Mouse (Mus musculus) adrenal gland, postnatal 4 days (tissue): ENCODE data around the gene Trabd. TPM values are rescaled to one million over a fixed set of nuclear protein-coding genes. Genes with fewer than 3 reads are reported as not detected.

Experiments
- DNase-seq, 2 experiments: peaks; one replicate each; pipeline ENCODE4 v3.0.0; 2021 to 2022; ENCODE audit warnings: low spot score in 2 of 2, mixed read lengths in 2 of 2
- total RNA-seq, 2 experiments: library from RNA; stranded (reverse); gene quantifications; 2 replicates each; pipeline ENCODE4 v1.2.3; 2021

Gene Trabd
- total RNA-seq, 2 experiments from 2014 or later = 45.5 to 45.6 TPM

DNA sequence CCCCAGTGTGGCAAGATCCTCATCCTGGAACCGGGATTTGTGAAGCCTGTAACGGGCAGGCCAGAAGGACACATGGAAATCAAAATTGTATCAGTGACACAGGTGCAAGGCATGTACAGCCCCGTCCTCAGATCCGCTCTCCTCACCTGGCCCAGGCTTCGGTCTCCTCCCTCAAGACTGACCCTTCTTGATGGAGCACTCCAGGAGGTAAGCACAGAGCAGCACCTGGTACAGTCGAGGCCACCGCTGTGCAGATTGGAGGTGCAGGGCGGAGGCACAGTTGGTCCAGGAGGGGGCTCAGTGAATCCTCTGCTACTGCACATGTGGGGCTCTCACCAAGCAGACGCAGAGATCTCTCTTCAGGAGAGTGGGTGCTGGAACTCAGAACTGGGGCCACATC is 50.4 kb downstream of the Trabd start:
- DNase-seq = no peak

DNA sequence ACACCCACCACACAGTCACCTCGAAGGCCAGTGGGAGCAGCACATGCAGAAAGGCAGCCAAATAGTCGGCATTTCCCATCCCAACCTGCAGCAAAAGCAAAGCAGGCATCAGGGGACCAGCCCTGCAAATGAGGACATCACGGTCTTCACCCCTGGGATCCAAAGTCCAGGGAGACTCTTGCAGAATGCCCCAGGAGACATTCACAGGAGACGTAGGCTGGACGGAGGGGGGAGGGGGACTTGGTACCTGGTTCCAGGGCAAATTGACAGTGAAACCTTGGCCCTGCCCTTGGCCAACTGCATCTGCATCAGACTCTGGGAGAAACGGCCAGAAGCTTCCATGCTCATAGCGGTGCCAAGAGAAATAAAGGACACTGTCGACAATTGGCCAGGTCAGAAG is 51.7 kb downstream of the Trabd start:
- DNase-seq = no peak

DNA sequence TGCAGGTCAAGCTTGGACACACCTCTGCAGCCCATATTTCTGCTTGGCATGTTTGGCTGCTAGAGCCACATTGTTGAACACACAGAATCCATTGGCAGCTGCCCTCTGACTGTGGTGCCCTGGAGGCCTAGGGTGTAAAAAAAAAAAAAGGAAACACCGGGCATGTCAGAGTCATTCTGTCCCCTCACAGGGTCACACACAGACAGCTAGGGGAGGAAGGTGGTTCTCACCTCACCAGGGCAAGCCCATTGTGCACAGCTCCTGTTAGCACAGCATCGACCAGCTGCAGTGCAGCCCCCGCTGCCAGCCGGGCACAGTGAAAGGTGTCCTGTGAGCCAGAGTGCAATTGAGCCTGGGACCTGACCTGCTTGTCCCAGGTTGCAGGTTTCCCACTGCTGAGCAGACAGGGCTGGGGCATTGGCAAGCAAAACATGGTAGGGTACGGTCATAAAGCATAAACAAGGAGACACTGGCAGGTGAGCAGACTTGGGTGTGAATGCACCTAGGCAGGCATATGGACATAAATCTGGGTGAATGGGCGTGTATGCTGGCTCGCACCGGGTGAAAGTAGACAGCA is 52.5 kb downstream of the Trabd start:
- no peak for DNase-seq

DNA sequence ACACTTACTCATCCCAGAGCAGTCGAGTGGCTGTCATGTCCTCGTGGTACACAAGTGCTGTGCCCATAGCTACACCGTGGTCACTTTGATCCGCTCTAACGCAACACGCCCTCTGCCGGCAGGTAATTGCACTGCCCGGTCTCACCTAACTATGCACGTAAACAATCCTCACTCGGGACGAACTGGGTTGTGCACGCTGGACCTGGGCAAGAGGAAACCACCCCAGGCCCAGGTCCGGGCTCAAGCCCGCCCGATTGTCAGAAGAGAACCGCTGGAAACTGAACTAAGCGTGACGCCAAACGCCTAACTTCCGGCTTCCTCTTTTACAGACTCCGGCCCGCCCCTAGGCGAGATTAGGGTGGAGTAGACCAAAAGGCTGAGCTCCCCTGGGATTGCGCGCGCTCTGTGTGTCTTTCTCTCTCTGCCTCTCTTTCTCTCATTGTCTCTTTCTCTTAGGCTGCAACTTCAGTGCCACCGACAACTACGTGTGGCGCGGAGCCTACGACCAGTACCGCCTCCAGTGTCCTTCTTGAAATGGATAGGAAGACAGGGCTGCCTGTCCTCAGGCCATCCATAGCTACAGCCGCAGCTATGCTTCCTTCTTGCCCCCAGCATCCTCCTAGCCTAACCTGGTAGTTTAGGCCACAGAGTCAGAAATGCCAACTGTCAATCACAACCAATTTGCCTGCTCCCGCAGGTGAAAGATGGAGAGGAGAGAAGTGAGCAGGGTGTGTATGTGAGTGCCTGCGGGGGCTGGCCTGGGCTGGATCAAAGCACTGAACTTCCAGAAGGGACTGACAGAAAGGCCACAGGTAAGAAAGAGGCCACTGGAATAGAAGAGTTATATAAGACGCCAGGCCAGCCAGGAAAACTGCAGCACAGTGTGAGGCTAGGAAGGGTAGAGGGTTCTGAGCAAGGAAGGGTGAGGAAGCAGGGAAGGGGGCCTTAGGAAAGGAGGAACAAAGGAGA is 53.7 kb downstream of the Trabd start, which contains the start of gene Hdac10:
Gene Hdac10, minus strand, starts transcription at position 319 of the 969 bp plus-strand sequence.
- DNase-seq = peak; percentile 55 to 72

GRCm38 (mm10) chr15:89130245-89130644 is 55.3 kb downstream of the Trabd start:
- no peak for DNase-seq

GRCm38 (mm10) chr15:89131316-89131715 is 56.4 kb downstream of the Trabd start:
- no peak for DNase-seq

Other genes with a start within 250 kb of the Trabd start
- gene Pim3, start 212.9 kb upstream of the Trabd start, total RNA-seq = 10 to 100 TPM; 45.9 to 48.8 TPM
- under 1 TPM in 1 of 2 experiments, not detected in 1; 0.28 TPM for gene Ttll8, start 120.7 kb upstream of the Trabd start, total RNA-seq
- gene Mlc1, start 96.1 kb upstream of the Trabd start, total RNA-seq = under 1 TPM in 1 of 2 experiments, not detected in 1; 0.17 TPM
- under 1 TPM in 1 of 2 experiments, not detected in 1; 0.53 TPM for gene Mov10l1, start 92.2 kb upstream of the Trabd start, total RNA-seq
- gene Panx2, start 15.4 kb upstream of the Trabd start, total RNA-seq = 1 to 10 TPM; 3.4 to 3.5 TPM
- gene Selenoo, start 14.0 kb downstream of the Trabd start, total RNA-seq = 10 to 100 TPM; 30.7 to 35.0 TPM
- 10 to 100 TPM; 20.1 to 24.8 TPM for gene Tubgcp6, start 48.0 kb downstream of the Trabd start, total RNA-seq
- 10 to 100 TPM; 19.8 TPM for gene Hdac10, start 53.6 kb downstream of the Trabd start, total RNA-seq
- 10 to 100 TPM; 13.9 to 16.2 TPM for gene Mapk12, start 65.6 kb downstream of the Trabd start, total RNA-seq
- gene Mapk11, start 74.5 kb downstream of the Trabd start, total RNA-seq = 1 to 10 TPM; 6.9 to 8.6 TPM
- 100 to 1,000 TPM; 167 to 207 TPM for gene Plxnb2, start 105.7 kb downstream of the Trabd start, total RNA-seq
- gene Dennd6b, start 121.4 kb downstream of the Trabd start, total RNA-seq = 10 to 100 TPM; 11.5 to 13.0 TPM
- 10 to 100 TPM; 53.8 to 57.6 TPM for gene Ppp6r2, start 136.4 kb downstream of the Trabd start, total RNA-seq
- 100 to 1,000 TPM; 108 to 111 TPM for gene Sbf1, start 240.2 kb downstream of the Trabd start, total RNA-seq
- gene Adm2, start 247.6 kb downstream of the Trabd start, total RNA-seq = under 1 TPM in 1 of 2 experiments, not detected in 1; 0.53 TPM